16 mouse cellular contexts compared by ENCODE assay signal in the genomic region with DNA sequence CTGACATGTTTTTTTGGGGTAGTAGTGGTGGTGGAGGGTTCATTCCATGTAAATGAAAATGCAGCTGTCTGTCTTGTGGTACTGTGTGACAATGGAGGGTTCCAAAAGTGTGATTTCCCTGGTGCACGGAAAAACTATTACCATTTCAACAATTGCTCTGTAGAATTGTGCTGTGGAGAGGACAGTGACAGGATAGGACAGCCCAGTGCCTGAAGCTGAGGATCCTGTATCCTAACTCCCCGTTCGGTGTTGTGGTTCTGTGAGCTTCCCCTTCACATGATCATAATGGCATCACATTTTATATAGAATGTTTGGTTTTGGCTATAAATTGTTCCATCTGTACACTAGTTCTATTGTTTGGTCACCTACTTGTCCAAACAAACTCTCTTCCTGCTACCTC.
A peak's percentile ranks its signal among the peaks of the same experiment; 100 is the strongest.
DNase-seq lines count a peak whose midpoint lies in the region.
"Had no signal": no experiment of that assay in that cellular context is flagged by ENCODE, and none has a peak within 500 bp of the region (broad histone marks: within the 10 kb centered on the region; RNA-seq: fewer than 3 reads in every experiment).

No protein-coding gene starts in this region.

- no peaks in the 10 kb centered on the region for H3K27me3 ChIP-seq in heart, embryonic 10.5 days (ENCODE audit: insufficient read depth, poor library complexity, severe bottlenecking)
- H3K27me3 ChIP-seq: CH12.LX had no signal

- no peak overlapping the region for H3K4me3 ChIP-seq in heart, embryonic 10.5 days

- WGBS in heart, embryonic 10.5 days, result 83% methylated on average over 3 of the region's 3 CpGs

- intact Hi-C loops in heart, postnatal 14 days (cut with DNase I), result no loop called here

- no peaks in the 10 kb centered on the region for H3K36me3 ChIP-seq in heart, embryonic 10.5 days
- H3K36me3 ChIP-seq: G1E had no signal

- no peak overlapping the region for H3K27ac ChIP-seq in heart, embryonic 10.5 days

- DNase-seq in heart, adult 11 months, result peak; percentile 58
- DNase-seq in heart, postnatal 4 days, result no peak
- peak; percentile 66 for DNase-seq in heart, embryonic 10.5 days (ENCODE audit: low spot score)
- no peak for DNase-seq in heart, postnatal 14 days
- DNase-seq: adrenal gland, adult 2 months; adrenal gland, adult 8-10 months; adrenal gland, postnatal 10 days; adrenal gland, postnatal 14 days; adrenal gland, postnatal 25 days; adrenal gland, postnatal 36 days; B cell, adult 2 months; cerebellum, adult 11 months; cerebellum, adult 11-12 months; cerebellum, adult 18-20 months had no signal

- H3K4me1 ChIP-seq in heart, embryonic 10.5 days, result 0 out of 2 replicates have a peak, but pooled peaks cover 8% of the 10 kb centered on the region

- no peaks in the 10 kb centered on the region for H3K9me3 ChIP-seq in heart, embryonic 10.5 days
- H3K9me3 ChIP-seq: G1E had no signal

Comparison
In these comparisons a context has a peak if more than half of its experiments do, and no peak if none do; other contexts are left out.
1. DNase-seq: peak in heart, adult 11 months (single experiment) and heart, embryonic 10.5 days (single experiment); none in heart, postnatal 4 days (single experiment) and heart, postnatal 14 days (0 of 2).